In genomic region chr16:20098866-20099629, GRCm38 (mm10) we compare ENCODE assay signal across 8 mouse cellular contexts. TPM values are rescaled to one million over a fixed set of nuclear protein-coding genes. Genes with fewer than 3 reads are reported as not detected.
A peak's percentile ranks its signal among the peaks of the same experiment; 100 is the strongest.
DNase-seq lines count a peak whose midpoint lies in the region; ATAC-seq and TF ChIP-seq lines count a peak whose summit lies in the region.

No protein-coding gene starts in this region.

- H3K36me3 ChIP-seq in thymus, adult 2 months (ENCODE audit: control insufficient read depth, insufficient read depth, low read length): peaks cover 7% of the 10 kb centered on the region
- H3K36me3 ChIP-seq in limb, embryonic 14.5 days (ENCODE audit: control insufficient read depth, insufficient read depth, low read length): peaks cover 17% of the 10 kb centered on the region
- H3K36me3 ChIP-seq in neural tube, embryonic 14.5 days (ENCODE audit: control insufficient read depth, insufficient read depth, low read length): peaks cover 7% of the 10 kb centered on the region; the same call in 1 of the 2 replicates

- no peak overlapping the region for H3K4me3 ChIP-seq in thymus, adult 2 months (ENCODE audit: control insufficient read depth, insufficient read depth, low read length)
- no peak overlapping the region; the same call in 1 of the 2 replicates for H3K4me3 ChIP-seq in limb, embryonic 14.5 days (replicated peaks; ENCODE audit: low read length)
- H3K4me3 ChIP-seq in neural tube, embryonic 14.5 days (ENCODE audit: low read depth, low read length): peak overlapping the region; percentile 65; the same call in 1 of the 2 replicates

- no peak for TF ChIP-seq CTCF in thymus, adult 2 months (IDR thresholded peaks at IDR 0.05; ENCODE audit: borderline replicate concordance, control insufficient read depth, extremely low read depth, insufficient read depth, low read length, poor library complexity)

- no peak for TF ChIP-seq POLR2A in thymus, adult 2 months (IDR thresholded peaks at IDR 0.05; ENCODE audit: control insufficient read depth, extremely low read depth, insufficient read depth, low read length, poor library complexity)
- no peak for TF ChIP-seq POLR2A in limb, embryonic 14.5 days (IDR thresholded peaks at IDR 0.05; ENCODE audit: borderline replicate concordance, extremely low read depth, insufficient read depth, insufficient read length)

- ATAC-seq in limb, embryonic 14.5 days (ENCODE audit: low FRiP score, low read depth): no peak
- no peak for ATAC-seq in neural tube, embryonic 14.5 days (ENCODE audit: low read depth)
- no peak for ATAC-seq in frontal cortex, adult (ENCODE audit: low TSS enrichment)

- H3K9me3 ChIP-seq in limb, embryonic 14.5 days (ENCODE audit: control insufficient read depth, low read length): peaks cover 10% of the 10 kb centered on the region
- no peaks in the 10 kb centered on the region for H3K9me3 ChIP-seq in neural tube, embryonic 14.5 days (ENCODE audit: control insufficient read depth, low read length)

- H3K9ac ChIP-seq in limb, embryonic 14.5 days (ENCODE audit: low read depth, low read length, severe bottlenecking): no peak overlapping the region
- no peak overlapping the region for H3K9ac ChIP-seq in neural tube, embryonic 14.5 days (replicated peaks; ENCODE audit: low read depth, low read length)

- peak overlapping the region; percentile 59; the same call in 1 of the 2 replicates for H3K4me2 ChIP-seq in limb, embryonic 14.5 days (replicated peaks; ENCODE audit: low read depth, low read length, severe bottlenecking)
- peak overlapping the region; percentile 60 for H3K4me2 ChIP-seq in neural tube, embryonic 14.5 days (ENCODE audit: low read depth, low read length)

- 82% methylated on average over 6 of the region's 6 CpGs for WGBS in thymus, adult 2 months
- 94% methylated on average over 6 of the region's 6 CpGs for WGBS in limb, embryonic 14.5 days
- 95% methylated on average over 6 of the region's 6 CpGs for WGBS in neural tube, embryonic 14.5 days

- H3K27me3 ChIP-seq in thymus, adult 2 months (ENCODE audit: control insufficient read depth, insufficient read depth, low read length): no peaks in the 10 kb centered on the region
- no peaks in the 10 kb centered on the region for H3K27me3 ChIP-seq in limb, embryonic 14.5 days (ENCODE audit: control insufficient read depth, insufficient read depth, low read length)
- H3K27me3 ChIP-seq in neural tube, embryonic 14.5 days (ENCODE audit: control insufficient read depth, insufficient read depth, low read length): no peaks in the 10 kb centered on the region

- no peak overlapping the region for H3K27ac ChIP-seq in thymus, adult 2 months (ENCODE audit: control insufficient read depth, insufficient read depth, low read length)
- H3K27ac ChIP-seq in limb, embryonic 14.5 days (replicated peaks; ENCODE audit: low read depth, low read length): no peak overlapping the region
- H3K27ac ChIP-seq in neural tube, embryonic 14.5 days (ENCODE audit: low read depth, low read length): no peak overlapping the region

- peak; percentile 53 for DNase-seq in cerebellum, adult 9-10 months
- DNase-seq in cerebellum, adult 8-10 months: no peak
- peak; percentile 30 for DNase-seq in thymus, adult 2 months
- no peak for DNase-seq in thymus, adult 18-20 months
- no peak for DNase-seq in limb, embryonic 14.5 days (ENCODE audit: low spot score)
- DNase-seq in ovary, postnatal 10 days (ENCODE audit: low spot score): no peak

- no peaks in the 10 kb centered on the region for H3K4me1 ChIP-seq in thymus, adult 2 months (replicated peaks; ENCODE audit: control insufficient read depth, insufficient read depth, low read length)
- H3K4me1 ChIP-seq in limb, embryonic 14.5 days (ENCODE audit: control insufficient read depth, insufficient read depth, low read length): peaks cover 4% of the 10 kb centered on the region; the same call in 1 of the 2 replicates
- peaks cover 4% of the 10 kb centered on the region; the same call in 1 of the 2 replicates for H3K4me1 ChIP-seq in neural tube, embryonic 14.5 days (ENCODE audit: control insufficient read depth, insufficient read depth, low read length)

RNA-seq across cellular contexts. Expression of gene Klhl24, which starts 1.7 kb away (rescaled TPM):
- 25.1 and 28.7 TPM in 2 replicates for polyA plus RNA-seq in thymus, adult 2 months (2012; rRNA removed)
- polyA plus RNA-seq in limb, embryonic 14.5 days (2012; rRNA removed): 14.9 and 16.6 TPM in 2 replicates
- 25.4 and 26.6 TPM in 2 replicates for polyA plus RNA-seq in limb, embryonic 14.5 days (2014; fragmentation: Nextera tagmentation; extraction: Ambion mirVana)
- 57.9 and 59.4 TPM in 2 replicates for polyA plus RNA-seq in neural tube, embryonic 14.5 days (2014; fragmentation: Nextera tagmentation; extraction: Ambion mirVana)

RNA-seq across cellular contexts. Expression of gene Yeats2, which starts 41.8 kb away (rescaled TPM):
- polyA plus RNA-seq in thymus, adult 2 months (2012; rRNA removed): 52.5 and 55.3 TPM in 2 replicates
- polyA plus RNA-seq in limb, embryonic 14.5 days (2012; rRNA removed): 75.3 and 98.1 TPM in 2 replicates
- polyA plus RNA-seq in limb, embryonic 14.5 days (2014; fragmentation: Nextera tagmentation; extraction: Ambion mirVana): 31.3 and 40.5 TPM in 2 replicates
- polyA plus RNA-seq in neural tube, embryonic 14.5 days (2014; fragmentation: Nextera tagmentation; extraction: Ambion mirVana): 25.7 and 31.5 TPM in 2 replicates

Comparison
In these comparisons a context has a peak if more than half of its experiments do, and no peak if none do; other contexts are left out.
1. DNase-seq: peak in cerebellum, adult 9-10 months (single experiment) and thymus, adult 2 months (single experiment); none in cerebellum, adult 8-10 months (single experiment), thymus, adult 18-20 months (0 of 2), limb, embryonic 14.5 days (single experiment) and ovary, postnatal 10 days (single experiment).